14 mouse cellular contexts compared by ENCODE assay signal in genomic region chr8:122701441-122702185, GRCm38 (mm10). TPM values are rescaled to one million over a fixed set of nuclear protein-coding genes. Genes with fewer than 3 reads are reported as not detected.
A peak's percentile ranks its signal among the peaks of the same experiment; 100 is the strongest.
DNase-seq lines count a peak whose midpoint lies in the region; ATAC-seq and TF ChIP-seq lines count a peak whose summit lies in the region.
"Had no signal": no experiment of that assay in that cellular context is flagged by ENCODE, and none has a peak within 500 bp of the region (broad histone marks: within the 10 kb centered on the region; RNA-seq: fewer than 3 reads in every experiment).

No protein-coding gene starts in this region.

- no peaks in the 10 kb centered on the region for H3K36me3 ChIP-seq in midbrain, embryonic 11.5 days (ENCODE audit: control insufficient read depth, insufficient read depth, low read length)
- no peaks in the 10 kb centered on the region for H3K36me3 ChIP-seq in midbrain, embryonic 10.5 days
- H3K36me3 ChIP-seq in forebrain, embryonic 11.5 days (ENCODE audit: control insufficient read depth, insufficient read depth, low read length), result no peaks in the 10 kb centered on the region
- H3K36me3 ChIP-seq: heart, embryonic 13.5 days; hindbrain, embryonic 15.5 days; midbrain, embryonic 13.5 days had no signal

- H3K27ac ChIP-seq in midbrain, embryonic 11.5 days (ENCODE audit: low read depth, low read length), result no peak overlapping the region
- H3K27ac ChIP-seq in midbrain, embryonic 10.5 days (replicated peaks), result no peak overlapping the region
- H3K27ac ChIP-seq in bone marrow, adult 2 months (ENCODE audit: control insufficient read depth, insufficient read depth, low read depth, low read length, poor library complexity), result peak overlapping the region; percentile 82
- H3K27ac ChIP-seq in forebrain, embryonic 11.5 days (ENCODE audit: low read depth, low read length), result no peak overlapping the region
- H3K27ac ChIP-seq: heart, embryonic 13.5 days; hindbrain, embryonic 15.5 days; midbrain, embryonic 13.5 days had no signal

- no peaks in the 10 kb centered on the region for H3K27me3 ChIP-seq in midbrain, embryonic 11.5 days (ENCODE audit: control insufficient read depth, insufficient read depth, low read length)
- peaks cover 8% of the 10 kb centered on the region; the same call in 1 of the 2 replicates for H3K27me3 ChIP-seq in midbrain, embryonic 10.5 days (ENCODE audit: low read depth, poor library complexity, severe bottlenecking)
- no peaks in the 10 kb centered on the region for H3K27me3 ChIP-seq in forebrain, embryonic 11.5 days (ENCODE audit: control insufficient read depth, insufficient read depth, low read length)
- H3K27me3 ChIP-seq: hindbrain, embryonic 15.5 days; midbrain, embryonic 13.5 days had no signal

- WGBS in midbrain, embryonic 11.5 days, result 86% methylated on average over 12 of the region's 12 CpGs
- 92% methylated on average over 12 of the region's 12 CpGs for WGBS in midbrain, embryonic 10.5 days
- 12% methylated on average over 12 of the region's 12 CpGs for WGBS in bone marrow, adult 2 months
- WGBS in forebrain, embryonic 11.5 days, result 87% methylated on average over 12 of the region's 12 CpGs

- no peaks in the 10 kb centered on the region for H3K9me3 ChIP-seq in midbrain, embryonic 11.5 days (ENCODE audit: control insufficient read depth, low read length)
- H3K9me3 ChIP-seq in midbrain, embryonic 10.5 days (replicated peaks), result no peaks in the 10 kb centered on the region
- H3K9me3 ChIP-seq in forebrain, embryonic 11.5 days (ENCODE audit: control insufficient read depth, low read length), result no peaks in the 10 kb centered on the region
- H3K9me3 ChIP-seq: heart, embryonic 13.5 days; hindbrain, embryonic 15.5 days; midbrain, embryonic 13.5 days had no signal

- H3K9ac ChIP-seq in midbrain, embryonic 11.5 days (ENCODE audit: low read length), result no peak overlapping the region
- no peak overlapping the region for H3K9ac ChIP-seq in forebrain, embryonic 11.5 days (ENCODE audit: low read length)
- H3K9ac ChIP-seq: forebrain, postnatal 0 days; heart, embryonic 13.5 days; hindbrain, embryonic 15.5 days; midbrain, embryonic 13.5 days had no signal

- TF ChIP-seq POLR2A in bone marrow, adult 2 months (IDR thresholded peaks at IDR 0.05; ENCODE audit: borderline replicate concordance, control insufficient read depth, low read depth, low read length), result no peak

- no peak; the same call in 1 of the 2 replicates for TF ChIP-seq CTCF in bone marrow, adult 2 months (IDR thresholded peaks at IDR 0.05; ENCODE audit: control insufficient read depth, insufficient read depth, low read length)

- peaks cover 7% of the 10 kb centered on the region; the same call in 1 of the 2 replicates for H3K4me1 ChIP-seq in midbrain, embryonic 11.5 days (ENCODE audit: control insufficient read depth, insufficient read depth, low read length)
- H3K4me1 ChIP-seq in midbrain, embryonic 10.5 days, result peaks cover 38% of the 10 kb centered on the region
- H3K4me1 ChIP-seq in bone marrow, adult 2 months (ENCODE audit: control insufficient read depth, insufficient read depth, low read length), result peaks cover 23% of the 10 kb centered on the region
- peaks cover 5% of the 10 kb centered on the region; the same call in 1 of the 2 replicates for H3K4me1 ChIP-seq in forebrain, embryonic 11.5 days (replicated peaks; ENCODE audit: control insufficient read depth, insufficient read depth, low read length)

- no peak for ATAC-seq in midbrain, embryonic 11.5 days (ENCODE audit: low FRiP score)
- ATAC-seq in forebrain, embryonic 11.5 days (replicated peaks; ENCODE audit: low FRiP score), result no peak
- ATAC-seq: forebrain, postnatal 0 days; midbrain, embryonic 13.5 days had no signal

- no peak overlapping the region for H3K4me3 ChIP-seq in midbrain, embryonic 11.5 days (ENCODE audit: low read depth, low read length)
- no peak overlapping the region for H3K4me3 ChIP-seq in midbrain, embryonic 10.5 days
- no peak overlapping the region for H3K4me3 ChIP-seq in bone marrow, adult 2 months (replicated peaks; ENCODE audit: control insufficient read depth, low read depth, low read length)
- no peak overlapping the region for H3K4me3 ChIP-seq in forebrain, embryonic 11.5 days (ENCODE audit: low read depth, low read length)
- H3K4me3 ChIP-seq: heart, embryonic 13.5 days; hindbrain, embryonic 15.5 days; midbrain, embryonic 13.5 days had no signal

- no peak overlapping the region for H3K4me2 ChIP-seq in midbrain, embryonic 11.5 days
- H3K4me2 ChIP-seq in forebrain, embryonic 11.5 days (ENCODE audit: low read depth, low read length, severe bottlenecking), result no peak overlapping the region
- H3K4me2 ChIP-seq: hindbrain, embryonic 15.5 days; midbrain, embryonic 13.5 days had no signal

- peak; percentile 69 for DNase-seq in midbrain, embryonic 11.5 days (ENCODE audit: low spot score, missing footprints)
- no peak for DNase-seq in midbrain, embryonic 10.5 days (ENCODE audit: low spot score)
- peak; percentile 79 to 80 for DNase-seq in spleen, postnatal 36 days (ENCODE audit: low spot score in 2 of 2)
- peak; percentile 80 to 90 for DNase-seq in thymus, postnatal 36 days
- no peak for DNase-seq in cerebellum, adult 11-12 months
- no peak for DNase-seq in left cerebral cortex, adult 9 months (ENCODE audit: low spot score in 2 of 2)
- no peak for DNase-seq in forebrain, embryonic 11.5 days (ENCODE audit: low spot score)
- DNase-seq: cerebellum, adult 11 months; forebrain, postnatal 0 days; gastrocnemius, postnatal 36 days had no signal

RNA-seq across cellular contexts. Expression of gene Cbfa2t3, which starts 2.7 kb away (rescaled TPM):
- 6.1 and 6.4 TPM in 2 replicates for polyA plus RNA-seq in midbrain, embryonic 11.5 days (2014; fragmentation: Nextera tagmentation; extraction: Ambion mirVana)
- 1.9 and 3.4 TPM in 2 replicates for polyA plus RNA-seq in midbrain, embryonic 10.5 days (2016; fragmentation: Nextera tagmentation; extraction: Ambion mirVana)
- polyA plus RNA-seq in bone marrow, adult 2 months (2011; ENCODE audit: insufficient read depth, insufficient read length, low replicate concordance, missing spikeins), result 16.3 and 58.8 TPM in 2 replicates
- polyA plus RNA-seq in forebrain, embryonic 11.5 days (2014; fragmentation: Nextera tagmentation; extraction: Ambion mirVana), result 6.0 and 7.0 TPM in 2 replicates

Comparison
In these comparisons a context has a peak if more than half of its experiments do, and no peak if none do; other contexts are left out.
1. DNase-seq: peak in midbrain, embryonic 11.5 days (single experiment), spleen, postnatal 36 days (2 of 2) and thymus, postnatal 36 days (2 of 2); none in midbrain, embryonic 10.5 days (single experiment), cerebellum, adult 11-12 months (single experiment), left cerebral cortex, adult 9 months (0 of 2) and forebrain, embryonic 11.5 days (single experiment).